Mouse (Mus musculus) central nervous system, embryonic 14 days (tissue): Measurements from ENCODE around the gene Prr19. TPM values are rescaled to one million over a fixed set of nuclear protein-coding genes. Genes with fewer than 3 reads are reported as not detected.

Experiments used
- polyA plus RNA-seq: library from polyadenylated mRNA; depleted of rRNA; stranded (reverse); fragments of >200 nt; gene quantifications from 2 replicates; pipeline ENCODE4 v1.2.3, GENCODE M21; 2012; rRNA removed

Gene Prr19
- 1.3 and 2.1 TPM in 2 replicates for polyA plus RNA-seq

DNA sequence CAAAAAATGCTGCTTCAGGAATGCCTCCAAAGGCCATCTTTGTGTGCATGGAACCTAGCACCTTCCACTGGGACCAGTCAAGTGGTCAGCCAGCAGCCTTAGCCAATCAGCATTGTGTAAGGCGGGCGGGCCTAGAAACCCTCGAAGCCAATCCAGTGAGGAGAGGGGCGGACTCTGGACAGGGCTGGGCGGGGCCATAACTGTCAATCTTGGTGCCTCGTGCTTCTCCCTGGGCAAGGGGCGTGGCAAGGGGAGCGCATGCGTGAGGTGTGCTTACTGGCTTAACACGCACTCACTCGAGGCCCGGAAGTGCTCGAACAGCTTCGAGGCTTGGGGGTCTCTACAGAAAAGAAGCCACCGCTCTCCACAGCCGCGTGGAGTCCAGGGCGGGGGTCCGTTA, at the start of gene Prr19:
Gene Prr19 (plus strand): TSS at position 349 of the 400 bp plus-strand sequence.

DNA sequence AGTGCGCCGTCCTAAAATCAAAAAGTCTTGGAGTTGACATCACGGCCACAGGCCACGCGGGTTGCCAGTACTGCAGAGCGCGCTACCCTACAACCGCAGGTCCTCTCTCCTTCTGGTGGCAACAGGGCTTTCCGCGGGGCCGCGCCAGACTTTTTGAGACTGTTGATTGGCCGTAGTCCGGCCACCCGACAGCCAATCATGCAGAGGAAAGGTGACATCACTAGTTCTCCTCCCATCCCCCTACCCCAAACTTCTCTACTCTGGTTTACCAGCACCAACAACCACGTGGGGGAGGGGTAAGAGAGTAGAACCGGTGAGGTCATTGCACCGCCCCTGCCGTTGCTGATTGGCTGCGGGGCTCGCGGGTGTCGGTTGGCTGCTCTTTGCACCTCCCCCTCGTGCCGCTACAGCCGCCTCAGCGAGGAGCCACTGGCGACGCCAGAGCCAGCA, 33.9 kb upstream of the Prr19 start, which contains the start of gene Cic:
Gene Cic (plus strand): TSS at position 404 of the 450 bp plus-strand sequence.

DNA sequence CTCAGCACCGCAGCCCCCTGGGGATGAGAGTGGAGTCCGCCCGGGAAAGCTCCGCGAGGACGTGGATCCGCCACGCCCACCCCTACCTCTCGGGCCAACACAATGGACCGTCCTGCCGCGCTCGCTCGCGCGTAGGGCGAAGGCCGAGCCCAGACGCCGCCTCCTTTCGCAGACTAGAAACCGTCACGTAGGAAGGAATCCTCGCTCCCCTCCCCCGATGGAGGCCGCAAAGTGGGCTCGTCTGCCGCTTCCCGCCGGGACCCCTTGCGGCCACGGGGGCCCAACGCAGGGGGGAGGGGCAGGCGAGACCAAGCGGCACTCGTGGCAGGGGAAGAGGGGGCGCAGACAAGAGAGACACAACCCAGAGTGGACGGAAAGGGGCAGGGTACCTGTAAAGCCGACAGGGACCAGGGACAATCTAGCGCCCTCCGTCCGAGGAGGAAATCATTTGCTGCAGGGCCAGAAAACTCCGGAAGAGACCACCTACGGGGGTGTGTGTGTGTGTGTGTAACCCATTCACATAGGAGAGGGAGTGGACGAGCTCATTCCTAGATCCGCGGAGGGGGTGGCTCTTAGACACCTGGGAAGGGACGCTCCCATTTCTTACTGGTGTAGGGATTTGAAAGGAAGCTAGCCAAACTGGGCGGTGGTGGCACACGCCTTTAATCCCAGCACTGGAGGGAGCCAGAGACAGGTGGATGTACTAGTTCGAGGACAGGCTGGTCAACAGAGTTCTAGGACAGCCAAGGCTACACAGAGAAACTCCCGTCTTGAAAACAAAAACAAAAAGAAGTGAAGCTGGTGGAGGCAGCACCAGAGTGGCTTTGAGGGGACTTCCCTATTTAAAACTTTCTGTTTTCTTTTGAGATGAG, 3.5 kb upstream of the Prr19 start, which contains the start of gene Pafah1b3:
Gene Pafah1b3 (minus strand): TSS at position 533 of the 872 bp plus-strand sequence.

GRCm38 (mm10) chr7:25305956-25306613, 4.9 kb downstream of the Prr19 start, which contains the start of gene Tmem145:
TSS of gene Tmem145 (plus strand) at chr7:25306106.

DNA sequence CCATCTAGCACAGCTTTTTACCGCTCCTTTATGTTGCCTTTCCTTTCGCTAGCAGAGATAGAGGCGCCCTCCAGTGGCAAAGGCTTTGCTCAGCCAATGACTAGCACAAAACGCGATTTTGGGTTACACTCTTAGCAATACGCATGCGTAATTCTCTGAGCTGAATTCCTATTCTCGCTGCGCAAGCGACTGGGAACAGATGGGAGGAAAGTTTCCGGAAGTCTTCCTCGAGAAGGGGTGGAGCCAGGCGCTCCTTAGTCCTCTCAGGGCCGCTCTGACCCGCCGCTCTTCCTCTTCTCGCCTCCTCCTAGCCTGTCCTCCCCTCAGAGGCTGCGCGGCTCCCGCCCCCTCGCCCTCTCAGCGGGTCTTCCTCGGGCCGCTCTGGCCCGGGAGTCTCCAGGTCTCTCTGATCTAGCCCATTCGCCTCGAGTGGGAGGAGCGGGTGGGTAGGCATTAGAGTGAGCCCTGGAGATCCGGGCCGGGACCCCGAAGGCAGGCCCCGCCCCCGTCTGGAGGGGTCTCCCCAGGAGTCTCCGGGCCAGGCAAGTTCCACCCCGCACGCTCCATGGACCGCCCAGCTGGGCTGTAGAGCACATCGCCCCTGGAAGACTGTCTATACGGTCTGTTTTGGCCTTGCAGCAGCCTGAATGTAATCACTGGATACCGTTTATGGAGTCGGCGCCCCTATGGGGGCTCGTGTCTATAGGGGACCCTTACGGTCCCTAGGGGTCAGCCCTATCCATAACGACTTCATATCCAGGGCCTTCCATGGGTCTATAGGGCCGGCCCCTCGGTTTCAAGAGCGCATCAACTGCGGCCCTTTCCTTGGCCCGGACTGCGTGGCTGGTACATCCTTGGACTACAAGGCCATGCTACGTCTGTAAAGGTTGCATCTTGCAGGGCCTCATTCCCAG, 15.6 kb downstream of the Prr19 start, which contains the start of gene Megf8:
Gene Megf8 (plus strand): TSS at position 633 of the 914 bp plus-strand sequence.

Other genes with a start within 250 kb of the Prr19 start
- gene Grik5, start 229.1 kb upstream of the Prr19 start, polyA plus RNA-seq: 120 and 130 TPM in 2 replicates
- 36.7 and 37.7 TPM in 2 replicates for gene Zfp574, start 228.8 kb upstream of the Prr19 start, polyA plus RNA-seq
- 37.3 and 37.7 TPM in 2 replicates for gene Pou2f2, start 121.7 kb upstream of the Prr19 start, polyA plus RNA-seq
- gene Dedd2, start 80.8 kb upstream of the Prr19 start, polyA plus RNA-seq: 14.1 and 16.0 TPM in 2 replicates
- 8.8 and 9.1 TPM in 2 replicates for gene Zfp526, start 80.0 kb upstream of the Prr19 start, polyA plus RNA-seq
- 199 and 203 TPM in 2 replicates for gene Gsk3a, start 63.6 kb upstream of the Prr19 start, polyA plus RNA-seq
- 28.3 and 33.7 TPM in 2 replicates for gene Erf, start 50.6 kb upstream of the Prr19 start, polyA plus RNA-seq
- 144 and 151 TPM in 2 replicates for gene Cic, start 33.7 kb upstream of the Prr19 start, polyA plus RNA-seq
- 586 and 600 TPM in 2 replicates for gene Pafah1b3, start 3.4 kb upstream of the Prr19 start, polyA plus RNA-seq
- gene Tmem145, start 4.7 kb downstream of the Prr19 start, polyA plus RNA-seq: 122 and 148 TPM in 2 replicates
- gene Megf8, start 15.8 kb downstream of the Prr19 start, polyA plus RNA-seq: 45.9 and 47.2 TPM in 2 replicates
- gene Cnfn, start 68.3 kb downstream of the Prr19 start, polyA plus RNA-seq: 0.11 TPM in 1 of 2 replicates, not detected in the other
- 11.5 and 12.0 TPM in 2 replicates for gene Lipe, start 97.3 kb downstream of the Prr19 start, polyA plus RNA-seq
- 0.10 TPM in 1 of 2 replicates, not detected in the other for gene Cxcl17, start 111.5 kb downstream of the Prr19 start, polyA plus RNA-seq
- gene Ceacam1, start 176.2 kb downstream of the Prr19 start, polyA plus RNA-seq: 1.1 and 1.3 TPM in 2 replicates
- not detected in 2 replicates for gene Ceacam2, start 238.4 kb downstream of the Prr19 start, polyA plus RNA-seq